Mouse (Mus musculus): ENCODE results near the gene Slc25a47.

DNA sequence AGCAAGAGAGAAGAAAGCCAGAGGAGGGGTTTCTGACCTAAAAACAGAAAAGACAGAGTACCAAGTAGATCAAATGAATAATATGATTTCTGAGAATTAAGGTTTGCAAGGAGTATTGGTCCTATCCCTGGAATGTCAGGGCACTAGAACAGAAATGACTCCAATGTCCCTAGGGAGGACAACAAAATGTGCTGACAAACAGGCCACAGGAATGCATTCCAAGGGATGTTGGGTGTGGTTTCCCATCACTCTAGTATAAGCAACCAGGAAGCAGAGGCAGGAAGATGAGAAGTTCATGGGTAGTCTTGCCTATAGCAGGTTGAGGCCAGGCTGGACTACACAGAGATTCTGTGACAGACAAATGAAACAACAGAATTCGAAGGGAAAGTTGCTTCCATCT, 50.1 kb downstream of the Slc25a47 start:
- TF ChIP-seq POLR2A (IDR thresholded peaks at IDR 0.05; ENCODE audit: borderline replicate concordance, insufficient read depth, low read length) (no peak), CTCF (IDR thresholded peaks at IDR 0.05; ENCODE audit: borderline replicate concordance, insufficient read depth, low read depth, low read length) (no peak)
